In the genomic region with DNA sequence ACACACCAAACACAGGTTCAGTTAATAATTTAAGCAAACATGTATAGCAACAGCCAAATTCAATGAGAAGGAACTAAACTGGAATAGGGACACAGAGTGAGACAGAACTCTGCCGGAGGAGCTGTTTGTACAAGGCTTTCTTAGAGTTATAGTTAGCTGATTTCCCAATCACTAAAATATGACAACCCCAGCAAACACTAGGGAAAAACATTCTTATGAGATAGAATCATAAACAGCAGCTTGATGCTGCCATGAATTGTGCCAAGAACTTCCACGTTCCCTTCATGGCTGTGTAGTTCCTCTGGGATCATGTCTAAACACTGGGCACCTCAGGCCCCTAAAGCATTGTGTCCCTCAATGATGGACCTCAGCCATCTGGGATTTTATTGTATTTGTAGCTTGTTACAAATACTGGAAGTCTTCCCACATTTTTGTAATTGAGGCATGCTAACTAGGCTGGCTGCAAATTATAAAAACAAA, we compare ENCODE assay signal across 26 mouse cellular contexts.
A peak's percentile ranks its signal among the peaks of the same experiment; 100 is the strongest.
DNase-seq lines count a peak whose midpoint lies in the region; ATAC-seq and TF ChIP-seq lines count a peak whose summit lies in the region.
"Had no signal": no experiment of that assay in that cellular context is flagged by ENCODE, and none has a peak within 500 bp of the region (broad histone marks: within the 10 kb centered on the region; RNA-seq: fewer than 3 reads in every experiment).

No protein-coding gene starts in this region.

- no peak overlapping the region for H3K9ac ChIP-seq in heart, embryonic 12.5 days
- H3K9ac ChIP-seq in lung, postnatal 0 days (replicated peaks; ENCODE audit: low read depth): no peak overlapping the region
- H3K9ac ChIP-seq in hindbrain, embryonic 16.5 days (ENCODE audit: low read depth, low read length): no peak overlapping the region
- H3K9ac ChIP-seq: forebrain, embryonic 12.5 days; hindbrain, embryonic 14.5 days; kidney, embryonic 15.5 days; limb, embryonic 12.5 days; midbrain, embryonic 13.5 days; neural tube, embryonic 13.5 days; stomach, embryonic 15.5 days had no signal

- H3K27me3 ChIP-seq in heart, embryonic 12.5 days (replicated peaks): no peaks in the 10 kb centered on the region
- H3K27me3 ChIP-seq in lung, postnatal 0 days (replicated peaks; ENCODE audit: insufficient read depth, low read length): no peaks in the 10 kb centered on the region
- no peaks in the 10 kb centered on the region for H3K27me3 ChIP-seq in hindbrain, embryonic 16.5 days (replicated peaks; ENCODE audit: control insufficient read depth, insufficient read depth, low read length)
- H3K27me3 ChIP-seq: forebrain, embryonic 12.5 days; kidney, embryonic 15.5 days; limb, embryonic 12.5 days; midbrain, embryonic 13.5 days; neural tube, embryonic 13.5 days; stomach, embryonic 15.5 days had no signal

- no peak overlapping the region for H3K27ac ChIP-seq in heart, embryonic 12.5 days (ENCODE audit: poor library complexity, severe bottlenecking)
- no peak overlapping the region for H3K27ac ChIP-seq in lung, postnatal 0 days (ENCODE audit: low read length)
- no peak overlapping the region for H3K27ac ChIP-seq in hindbrain, embryonic 16.5 days (ENCODE audit: low read depth, low read length)
- H3K27ac ChIP-seq: forebrain, embryonic 12.5 days; hindbrain, embryonic 14.5 days; kidney, embryonic 15.5 days; limb, embryonic 12.5 days; midbrain, embryonic 13.5 days; neural tube, embryonic 13.5 days; stomach, embryonic 15.5 days had no signal

- H3K9me3 ChIP-seq in heart, embryonic 12.5 days (replicated peaks): no peaks in the 10 kb centered on the region
- H3K9me3 ChIP-seq in lung, postnatal 0 days (ENCODE audit: low read length): no peaks in the 10 kb centered on the region
- H3K9me3 ChIP-seq in hindbrain, embryonic 16.5 days (ENCODE audit: control insufficient read depth, low read length): 0 out of 2 replicates have a peak, but pooled peaks cover 2% of the 10 kb centered on the region
- H3K9me3 ChIP-seq: forebrain, embryonic 12.5 days; kidney, embryonic 15.5 days; limb, embryonic 12.5 days; midbrain, embryonic 13.5 days; stomach, embryonic 15.5 days had no signal

- DNase-seq in heart, adult 11 months: peak; percentile 91
- peak; percentile 53 for DNase-seq in lung, postnatal 0 days (ENCODE audit: low spot score)
- no peak for DNase-seq in lung, postnatal 36 days
- peak; percentile 11 to 24 for DNase-seq in heart, adult 9 months (ENCODE audit: low spot score in 2 of 2)
- DNase-seq in skeletal muscle tissue, adult 2 months (ENCODE audit: low read depth, low spot score): peak; percentile 27
- DNase-seq in right cerebral cortex, postnatal 10 days (ENCODE audit: low spot score in 2 of 2): no peak
- DNase-seq: adrenal gland, postnatal 25 days; cerebellum, adult 2 months; cerebellum, postnatal 14 days; gastrocnemius, postnatal 36 days; kidney, adult 11 months; kidney, postnatal 25 days; lung, postnatal 4 days; right cerebral cortex, postnatal 14 days had no signal

- WGBS in heart, embryonic 12.5 days: 79% methylated on average over 2 of the region's 2 CpGs
- 45% methylated on average over 2 of the region's 2 CpGs for WGBS in lung, postnatal 0 days
- 94% methylated on average over 2 of the region's 2 CpGs for WGBS in hindbrain, embryonic 16.5 days

- no peak for ATAC-seq in heart, embryonic 12.5 days (ENCODE audit: insufficient number of reproducible peaks, low FRiP score)
- peak; percentile 40 for ATAC-seq in lung, postnatal 0 days
- no peak for ATAC-seq in hindbrain, embryonic 16.5 days
- ATAC-seq: inflammation-experienced regulatory T-cells, adult 6 months; midbrain, embryonic 13.5 days had no signal

- H3K4me1 ChIP-seq in heart, embryonic 12.5 days (replicated peaks): no peaks in the 10 kb centered on the region
- no peaks in the 10 kb centered on the region for H3K4me1 ChIP-seq in lung, postnatal 0 days (ENCODE audit: insufficient read depth, low read depth, low read length)
- H3K4me1 ChIP-seq in hindbrain, embryonic 16.5 days (ENCODE audit: control insufficient read depth, insufficient read depth, low read depth, low read length): no peaks in the 10 kb centered on the region
- H3K4me1 ChIP-seq: forebrain, embryonic 12.5 days; kidney, embryonic 15.5 days; limb, embryonic 12.5 days; midbrain, embryonic 13.5 days; neural tube, embryonic 13.5 days; stomach, embryonic 15.5 days had no signal

- H3K36me3 ChIP-seq in heart, embryonic 12.5 days: no peaks in the 10 kb centered on the region
- H3K36me3 ChIP-seq in lung, postnatal 0 days (ENCODE audit: insufficient read depth, low read length): no peaks in the 10 kb centered on the region
- no peaks in the 10 kb centered on the region for H3K36me3 ChIP-seq in hindbrain, embryonic 16.5 days (ENCODE audit: control insufficient read depth, insufficient read depth, low read length)
- H3K36me3 ChIP-seq: forebrain, embryonic 12.5 days; kidney, embryonic 15.5 days; limb, embryonic 12.5 days; midbrain, embryonic 13.5 days; neural tube, embryonic 13.5 days; stomach, embryonic 15.5 days had no signal

- no peak overlapping the region for H3K4me3 ChIP-seq in heart, embryonic 12.5 days
- no peak overlapping the region for H3K4me3 ChIP-seq in lung, postnatal 0 days (ENCODE audit: low read depth, low read length)
- H3K4me3 ChIP-seq in hindbrain, embryonic 16.5 days (ENCODE audit: low read length): no peak overlapping the region
- H3K4me3 ChIP-seq: erythroblast, embryonic 14.5 days; forebrain, embryonic 12.5 days; kidney, embryonic 15.5 days; limb, embryonic 12.5 days; midbrain, embryonic 13.5 days; neural tube, embryonic 13.5 days; stomach, embryonic 15.5 days had no signal

- TF ChIP-seq CTCF in lung, postnatal 0 days (IDR thresholded peaks at IDR 0.05): no peak

- no peak for TF ChIP-seq EP300 in lung, postnatal 0 days (IDR thresholded peaks at IDR 0.05)

- H3K4me2 ChIP-seq in heart, embryonic 12.5 days: no peak overlapping the region
- H3K4me2 ChIP-seq in lung, postnatal 0 days (replicated peaks; ENCODE audit: low read depth, low read length): no peak overlapping the region
- H3K4me2 ChIP-seq in hindbrain, embryonic 16.5 days (ENCODE audit: low read length): no peak overlapping the region
- H3K4me2 ChIP-seq: forebrain, embryonic 12.5 days; hindbrain, embryonic 14.5 days; kidney, embryonic 15.5 days; limb, embryonic 12.5 days; liver, embryonic 11.5 days; midbrain, embryonic 13.5 days; neural tube, embryonic 13.5 days; stomach, embryonic 15.5 days had no signal

Comparison
In these comparisons a context has a peak if more than half of its experiments do, and no peak if none do; other contexts are left out.
1. DNase-seq: peak in heart, adult 11 months (single experiment), lung, postnatal 0 days (single experiment), heart, adult 9 months (2 of 2) and skeletal muscle tissue, adult 2 months (single experiment); none in lung, postnatal 36 days (single experiment) and right cerebral cortex, postnatal 10 days (0 of 2).